Mouse (Mus musculus) gastrocnemius, postnatal 25 days (tissue): Measurements from ENCODE around the gene Cacna2d3. TPM values are rescaled to one million over a fixed set of nuclear protein-coding genes. Genes with fewer than 3 reads are reported as not detected.

Experiments
- DNase-seq: peaks from one replicate; pipeline ENCODE4 v3.0.0; 2022
- total RNA-seq, 2 experiments: library from RNA; stranded (reverse); gene quantifications; 1 replicate in 1 of 2; 2 replicates in 1 of 2; pipeline ENCODE4 v1.2.3; 2021

The Cacna2d3 gene
- total RNA-seq, 2 experiments from 2014 or later = 0.56 to 1.2 TPM

DNA sequence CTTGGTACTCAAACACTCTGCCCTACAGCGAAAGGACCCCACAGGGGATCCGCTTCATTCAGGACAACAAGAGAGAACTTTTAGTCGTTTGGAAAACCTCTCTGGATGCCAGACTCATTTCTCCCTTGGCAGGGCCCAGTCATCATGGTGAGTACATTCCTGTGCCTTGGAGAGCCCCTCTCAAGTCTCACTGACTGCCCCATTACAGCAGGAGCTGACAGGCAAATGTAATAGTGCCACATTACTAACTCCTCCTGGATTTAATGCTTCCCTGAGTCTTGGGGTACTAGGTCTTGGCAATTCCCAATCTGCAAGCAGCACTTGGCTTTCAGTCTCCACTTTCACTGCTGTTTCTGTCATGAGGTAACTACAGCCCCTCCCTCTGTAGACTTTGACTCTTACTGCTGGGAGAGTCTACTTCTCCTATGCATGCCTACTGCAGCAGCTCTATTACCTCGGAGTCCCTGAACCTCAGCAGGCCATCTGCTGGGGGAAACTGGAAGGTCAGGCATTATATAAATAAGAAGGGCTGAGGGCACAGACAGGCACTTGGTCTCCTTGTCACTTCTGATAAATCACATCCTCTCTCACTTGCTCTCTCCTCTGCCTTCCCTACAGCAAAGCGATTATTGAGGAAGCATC lies 454.3 kb downstream of the Cacna2d3 start:
- no peak for DNase-seq

- no peak for DNase-seq
These were observed 461.0 kb downstream of the Cacna2d3 start for GRCm38 (mm10) chr14:29260621-29261020.

- DNase-seq = no peak
These were observed 478.1 kb downstream of the Cacna2d3 start for GRCm38 (mm10) chr14:29243516-29243915.

- DNase-seq = no peak
These were observed 483.2 kb downstream of the Cacna2d3 start for GRCm38 (mm10) chr14:29238446-29238845.

DNA sequence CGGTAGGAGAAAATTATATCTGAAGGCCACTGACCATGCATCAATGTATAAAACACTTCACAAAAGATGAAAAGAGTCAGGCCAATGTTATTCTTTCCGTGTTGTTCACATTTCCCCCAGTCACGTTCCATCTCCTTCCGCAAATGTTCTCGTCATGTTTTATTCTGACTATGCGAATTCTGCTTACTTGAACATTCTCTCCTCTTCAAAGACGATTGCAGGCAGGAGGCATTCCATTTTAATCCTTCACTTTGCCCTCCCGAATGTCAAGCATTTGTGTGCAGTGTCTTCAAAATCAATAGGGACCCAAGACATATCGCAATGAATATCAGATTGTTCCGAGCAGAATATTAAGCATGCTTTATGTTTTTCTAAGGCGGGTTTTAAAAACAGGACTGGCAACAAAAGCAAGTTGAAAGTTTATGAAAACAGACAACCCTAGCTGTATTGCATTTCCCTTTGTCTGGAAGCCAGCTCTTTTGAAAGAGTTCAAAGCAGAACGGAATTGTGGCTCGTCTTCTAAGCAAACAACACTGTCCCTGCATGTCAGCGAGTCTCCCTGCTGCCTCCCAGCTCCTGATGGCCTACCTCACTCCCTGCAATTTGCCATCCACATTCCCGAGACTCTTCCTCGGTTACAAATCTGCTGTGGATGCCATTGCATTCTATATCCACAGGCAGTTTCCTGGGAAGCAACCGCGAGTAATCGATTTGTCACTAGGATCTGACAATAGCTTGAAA lies 492.5 kb downstream of the Cacna2d3 start:
- no peak for DNase-seq

DNA sequence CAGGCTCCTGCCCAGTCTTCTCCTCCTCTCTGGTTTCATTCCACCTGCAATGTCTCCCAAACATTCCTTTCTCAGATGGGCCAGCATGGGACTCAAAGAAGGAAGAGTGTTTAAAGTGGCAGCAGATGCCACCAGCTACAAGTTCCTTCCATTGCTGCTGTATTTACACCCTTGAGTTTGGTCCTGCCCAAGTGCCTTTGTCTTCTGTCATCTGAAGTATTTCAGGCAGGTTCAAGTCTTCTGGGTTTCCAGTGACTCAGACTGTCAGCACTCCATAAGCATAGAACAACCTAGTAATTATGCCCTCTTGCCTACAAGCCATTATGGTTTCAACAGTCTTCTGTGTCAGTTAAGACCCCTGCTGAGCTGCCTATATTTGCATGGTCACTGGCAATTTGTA lies 493.2 kb downstream of the Cacna2d3 start:
- no peak for DNase-seq

DNA sequence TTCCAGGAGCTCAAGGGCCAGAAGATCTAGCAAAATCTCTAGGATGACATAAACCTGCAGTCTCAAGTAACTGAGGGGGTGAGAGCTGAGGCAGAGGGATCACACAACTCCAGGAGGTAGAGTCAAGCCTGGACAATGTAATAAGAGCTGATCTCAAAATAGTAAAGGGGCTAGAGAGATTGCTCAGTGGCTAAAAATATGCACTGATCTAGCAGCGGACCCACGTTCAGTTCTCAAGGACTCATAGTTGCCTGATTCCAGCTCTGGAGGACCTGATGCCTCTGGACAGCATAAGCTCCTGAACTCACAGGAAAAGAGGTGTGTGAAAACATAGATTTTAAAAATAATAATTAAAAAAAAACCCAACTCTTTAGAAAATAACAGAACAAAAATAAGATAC lies 493.7 kb downstream of the Cacna2d3 start:
- DNase-seq = no peak

DNA sequence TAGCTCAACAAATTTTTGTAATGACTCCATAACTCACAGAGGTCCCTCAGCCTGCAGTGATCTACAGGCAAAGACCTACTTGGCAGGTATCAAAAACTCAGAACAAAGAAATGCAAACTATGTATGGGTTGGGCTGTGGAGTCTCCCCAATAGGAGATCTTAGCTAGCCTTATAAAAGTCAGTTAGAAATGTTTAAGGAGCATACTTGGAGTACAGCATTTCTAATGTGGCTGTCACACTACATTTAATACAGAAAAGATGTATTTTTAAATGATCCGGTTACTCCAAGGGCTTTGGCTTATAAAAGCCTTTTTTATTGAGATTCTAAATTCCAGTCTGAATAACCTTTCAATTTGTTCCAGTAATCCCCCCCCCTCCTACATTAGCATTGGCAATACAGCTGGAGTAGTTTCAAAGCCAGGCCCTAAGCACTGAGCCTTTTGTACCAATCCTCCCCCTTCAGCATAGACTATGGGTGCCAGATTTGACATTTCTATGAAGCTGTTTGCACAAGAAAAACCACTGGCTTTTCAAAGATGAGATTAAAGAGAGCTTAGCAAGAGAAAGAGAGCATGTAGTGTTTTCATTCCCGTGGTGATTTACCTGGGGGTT lies 495.8 kb downstream of the Cacna2d3 start:
- DNase-seq = no peak

GRCm38 (mm10) chr14:29223012-29223411 lies 498.7 kb downstream of the Cacna2d3 start:
- no peak for DNase-seq

GRCm38 (mm10) chr14:29222191-29222882 lies 499.3 kb downstream of the Cacna2d3 start:
- DNase-seq = no peak

DNA sequence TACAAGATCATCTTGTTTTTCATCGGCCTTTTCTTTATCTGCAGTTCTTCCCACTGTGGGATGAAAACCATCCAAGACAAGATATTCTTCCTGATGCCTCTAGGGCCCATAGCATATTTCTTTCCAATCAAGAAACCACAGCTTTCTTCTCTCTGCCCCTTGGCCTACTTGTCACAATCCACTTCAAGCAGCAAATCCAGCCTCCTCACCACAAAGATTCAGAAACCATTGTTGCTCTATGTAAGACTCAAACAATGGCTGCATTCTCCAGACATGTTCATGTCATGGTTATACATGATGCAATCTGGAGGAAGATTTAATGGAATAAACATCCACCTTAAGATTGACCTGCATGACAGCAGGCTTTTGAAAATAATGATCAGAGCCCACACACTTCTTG lies 505.6 kb downstream of the Cacna2d3 start:
- no peak for DNase-seq

DNA sequence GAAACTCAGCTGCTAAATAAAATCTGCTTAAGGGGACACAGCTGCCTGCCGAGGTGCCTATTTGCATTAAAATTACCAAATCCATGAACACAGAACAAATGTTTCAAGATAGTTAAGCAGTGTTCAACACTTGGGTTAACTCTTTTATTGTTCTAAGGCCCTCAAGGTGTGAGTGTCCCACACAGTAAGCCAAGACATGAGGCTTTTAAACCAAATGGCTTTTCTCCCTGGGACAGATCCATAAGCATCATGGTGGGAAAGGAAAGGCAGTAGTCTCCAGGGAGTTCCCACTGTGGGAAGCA lies 516.7 kb downstream of the Cacna2d3 start:
- no peak for DNase-seq

DNA sequence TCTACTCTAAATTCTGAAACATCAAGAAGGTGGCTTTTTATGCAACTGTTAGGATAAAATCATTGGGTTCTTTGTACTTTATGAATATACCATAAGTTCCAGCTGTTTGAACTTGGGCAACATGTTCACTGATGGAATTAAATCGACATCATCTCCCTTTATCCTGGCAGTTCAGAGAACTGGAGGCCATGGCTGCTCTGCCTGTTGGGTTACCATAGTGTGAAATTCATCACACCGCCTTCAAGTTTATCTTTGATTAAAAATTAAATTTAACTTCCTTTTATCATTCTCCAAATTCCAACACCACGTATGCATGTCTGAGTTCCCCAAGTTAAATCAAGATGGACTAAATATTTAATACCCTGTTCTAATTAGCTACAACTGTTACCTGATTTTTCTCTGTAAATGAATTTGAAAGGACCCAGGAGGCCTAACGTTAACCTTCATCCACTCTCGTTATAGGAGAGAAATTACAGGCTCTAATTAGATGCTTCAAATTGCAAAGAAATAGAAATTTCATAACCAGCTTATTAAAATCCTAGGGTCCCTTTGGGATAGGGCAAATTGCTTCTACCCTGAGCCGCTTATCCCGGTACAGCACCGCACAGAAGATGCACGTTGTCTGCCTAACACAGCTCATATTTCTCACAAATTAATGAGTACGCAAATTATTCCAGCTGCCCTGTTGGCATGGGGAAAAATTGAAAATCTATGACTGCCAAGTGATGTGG lies 517.3 kb downstream of the Cacna2d3 start:
- no peak for DNase-seq

- no peak for DNase-seq
These were observed 525.5 kb downstream of the Cacna2d3 start for GRCm38 (mm10) chr14:29196171-29196570.

GRCm38 (mm10) chr14:29191426-29191825 lies 530.2 kb downstream of the Cacna2d3 start:
- DNase-seq = no peak

DNA sequence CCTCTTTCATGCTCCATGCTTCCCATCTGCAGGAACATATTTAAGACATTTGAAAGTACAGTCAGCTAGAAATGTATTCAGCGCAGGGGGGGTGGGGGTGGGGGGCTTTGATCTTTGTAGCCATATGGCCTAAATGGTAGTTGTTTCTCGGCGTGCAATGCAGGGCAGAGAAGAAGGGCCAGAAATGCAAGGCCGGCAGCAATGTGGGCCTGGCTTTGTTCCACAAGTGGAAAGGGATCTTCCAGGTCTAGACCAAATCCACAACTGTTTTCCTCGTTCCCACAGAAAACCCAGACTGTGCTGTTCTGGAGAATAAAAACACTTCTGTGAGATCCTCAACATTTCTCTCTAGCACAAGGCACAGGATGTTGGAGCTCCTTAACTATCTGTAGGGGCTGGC lies 537.9 kb downstream of the Cacna2d3 start:
- DNase-seq = no peak

DNA sequence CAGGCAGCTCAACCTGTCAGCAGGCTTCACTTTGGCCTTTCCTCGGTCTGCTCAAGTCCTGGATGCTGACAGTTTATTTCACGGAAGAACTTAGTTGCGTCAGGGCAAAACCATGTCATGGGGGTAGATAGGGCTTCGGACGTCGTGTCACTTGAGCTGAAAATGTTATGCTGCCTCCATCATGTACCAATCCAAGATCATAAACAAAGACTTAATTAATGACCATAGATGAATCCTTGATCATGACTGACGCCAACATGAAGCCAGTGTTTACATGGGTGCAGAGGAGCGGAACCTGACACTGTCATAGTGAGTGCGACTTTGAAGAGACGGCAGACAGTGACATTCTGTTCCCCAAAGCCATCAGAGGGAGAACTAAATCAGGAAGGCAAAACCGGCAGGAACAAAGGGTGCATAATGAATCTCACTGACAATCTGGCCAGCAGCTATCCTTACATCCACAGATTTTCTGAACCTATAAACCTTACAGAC lies 542.2 kb downstream of the Cacna2d3 start:
- DNase-seq = no peak

DNA sequence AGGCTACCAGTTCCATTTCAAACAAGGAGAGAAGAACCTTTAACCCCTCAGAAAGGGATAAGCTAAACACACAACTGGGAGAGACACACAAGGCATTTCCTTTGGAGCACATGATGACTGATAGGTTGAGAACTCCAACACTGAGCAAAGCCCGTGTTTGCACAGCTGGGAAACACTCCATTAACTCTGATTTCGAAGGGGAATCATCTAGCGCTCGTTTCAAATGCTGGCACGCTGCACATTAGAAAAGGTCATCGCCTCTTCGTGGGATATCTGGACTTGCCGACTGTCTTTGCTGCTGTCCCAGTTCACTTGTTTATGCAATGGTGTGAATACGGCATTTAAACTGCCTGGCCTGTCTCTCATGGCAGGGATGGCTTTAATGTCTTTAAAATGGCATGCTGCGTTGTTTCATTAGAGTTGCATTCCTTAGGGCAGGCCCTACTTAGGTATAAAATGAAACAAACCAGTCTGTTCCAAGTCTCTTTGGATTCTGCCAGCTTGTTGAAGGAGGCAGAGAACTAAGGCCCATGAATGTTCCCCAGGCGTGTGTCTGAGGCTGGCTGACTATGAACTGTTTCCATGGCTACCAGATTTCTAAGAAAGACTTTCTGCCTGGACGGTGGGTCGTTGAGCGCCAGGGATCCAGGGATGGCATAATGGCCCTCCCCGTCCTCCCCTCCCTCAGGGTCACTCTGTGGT lies 542.8 kb downstream of the Cacna2d3 start:
- DNase-seq = no peak

DNA sequence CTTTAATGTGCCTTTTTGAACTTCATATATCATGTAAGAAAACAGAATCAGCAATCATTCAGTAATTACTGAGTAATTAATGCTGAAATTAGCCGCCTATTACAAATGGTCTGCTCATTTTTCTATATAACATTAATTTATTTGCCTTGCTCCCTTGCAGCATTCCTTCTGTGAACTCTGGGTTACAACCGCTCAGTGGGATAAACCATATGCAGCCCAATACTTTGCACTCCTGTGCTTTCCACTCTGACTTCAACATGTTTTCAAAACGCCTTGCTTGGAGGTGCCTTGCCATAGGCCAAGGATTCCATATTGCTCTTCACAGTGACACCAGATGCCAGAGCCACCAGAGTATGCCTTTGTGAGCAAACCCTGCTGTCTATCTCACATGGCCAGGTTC lies 546.9 kb downstream of the Cacna2d3 start:
- no peak for DNase-seq

- no peak for DNase-seq
These were observed 549.5 kb downstream of the Cacna2d3 start for GRCm38 (mm10) chr14:29172207-29172606.

GRCm38 (mm10) chr14:29164653-29165030 lies 557.0 kb downstream of the Cacna2d3 start:
- no peak for DNase-seq
